Mouse (Mus musculus) ES-CJ7 (cell line): ENCODE measurements at regions not wholly inside any gene's neighbourhood (a gene's known extent, or its start where the extent isn't known, plus 50 kb on each side); places are given as distances from the start of the nearest gene placed in this dataset.

Experiments used
- DNase-seq: peaks from one replicate; pipeline ENCODE4 v3.0.0; 2011; ENCODE audit warnings: low read depth, low spot score

GRCm38 (mm10) chr3:149423491-149423890, 433.1 kb upstream of the Adgrl2 start:
- no peak for DNase-seq

- no peak for DNase-seq
Measured at GRCm38 (mm10) chr3:149415081-149415480, 424.7 kb upstream of the Adgrl2 start.

GRCm38 (mm10) chr3:149413114-149413513, 422.8 kb upstream of the Adgrl2 start:
- DNase-seq: no peak

GRCm38 (mm10) chr3:149410518-149410917, 420.2 kb upstream of the Adgrl2 start:
- no peak for DNase-seq

GRCm38 (mm10) chr3:149408858-149409257, 418.5 kb upstream of the Adgrl2 start:
- no peak for DNase-seq

GRCm38 (mm10) chr3:149405872-149406271, 415.5 kb upstream of the Adgrl2 start:
- peak; percentile 71 for DNase-seq

GRCm38 (mm10) chr3:149404691-149405090, 414.3 kb upstream of the Adgrl2 start:
- DNase-seq: no peak

GRCm38 (mm10) chr3:149402496-149402895, 412.1 kb upstream of the Adgrl2 start:
- no peak for DNase-seq

- DNase-seq: no peak
Measured at GRCm38 (mm10) chr3:149395082-149395481, 404.7 kb upstream of the Adgrl2 start.

- no peak for DNase-seq
Measured at GRCm38 (mm10) chr3:149393317-149394172, 403.2 kb upstream of the Adgrl2 start.

- no peak for DNase-seq
Measured at GRCm38 (mm10) chr3:149392164-149392563, 401.8 kb upstream of the Adgrl2 start.

- peak; percentile 42 for DNase-seq
Measured at GRCm38 (mm10) chr3:149387537-149387936, 397.2 kb upstream of the Adgrl2 start.

- no peak for DNase-seq
Measured at GRCm38 (mm10) chr3:149386027-149386426, 395.7 kb upstream of the Adgrl2 start.

GRCm38 (mm10) chr3:149385336-149385735, 395.0 kb upstream of the Adgrl2 start:
- DNase-seq: no peak

GRCm38 (mm10) chr3:149381559-149382245, 391.3 kb upstream of the Adgrl2 start:
- DNase-seq: no peak

GRCm38 (mm10) chr3:149381051-149381450, 390.7 kb upstream of the Adgrl2 start:
- DNase-seq: no peak

- no peak for DNase-seq
Measured at GRCm38 (mm10) chr3:149379866-149380472, 389.6 kb upstream of the Adgrl2 start.

- DNase-seq: no peak
Measured at GRCm38 (mm10) chr3:149379249-149379865, 389.0 kb upstream of the Adgrl2 start.

GRCm38 (mm10) chr3:149371439-149371838, 381.1 kb upstream of the Adgrl2 start:
- DNase-seq: no peak

- no peak for DNase-seq
Measured at GRCm38 (mm10) chr3:149370517-149371227, 380.3 kb upstream of the Adgrl2 start.

GRCm38 (mm10) chr3:149367888-149368287, 377.5 kb upstream of the Adgrl2 start:
- DNase-seq: no peak
